Mouse (Mus musculus): ENCODE measurements around the gene Gsdma2. TPM values are rescaled to one million over a fixed set of nuclear protein-coding genes. Genes with fewer than 3 reads are reported as not detected.
"Not testable (repeated sequence)": the region's sequence is repeated elsewhere in the genome, so short reads cannot be mapped to it uniquely, and the experiment has no call there.

Gene Gsdma2
- polyA plus RNA-seq, 1 experiment from 2014 or later, result 0.65 TPM

- no peak for DNase-seq (ENCODE audit: low spot score)
Measured at GRCm38 (mm10) chr11:98664091-98664490, 17.5 kb downstream of the Gsdma2 start, which contains the start of gene Gsdma. Gene Gsdma (plus strand): TSS chr11:98664351.

GRCm38 (mm10) chr11:98668984-98669383, 22.4 kb downstream of the Gsdma2 start:
- peak; percentile 34 for DNase-seq (ENCODE audit: low spot score)

GRCm38 (mm10) chr11:98671284-98671815, 24.8 kb downstream of the Gsdma2 start:
- DNase-seq (ENCODE audit: low spot score), result no peak

- no peak for DNase-seq (ENCODE audit: low spot score)
Measured at GRCm38 (mm10) chr11:98671857-98672256, 25.3 kb downstream of the Gsdma2 start.

GRCm38 (mm10) chr11:98672482-98672881, 25.9 kb downstream of the Gsdma2 start:
- no peak for DNase-seq (ENCODE audit: low spot score)

- DNase-seq (ENCODE audit: low spot score), result peak; percentile 76
Measured at GRCm38 (mm10) chr11:98673136-98673535, 26.6 kb downstream of the Gsdma2 start.

- no peak for DNase-seq (ENCODE audit: low spot score)
Measured at GRCm38 (mm10) chr11:98675829-98676363, 29.3 kb downstream of the Gsdma2 start.

- DNase-seq (ENCODE audit: low spot score), result no peak
Measured at GRCm38 (mm10) chr11:98680023-98680422, 33.5 kb downstream of the Gsdma2 start.

- DNase-seq (ENCODE audit: low spot score), result not testable (repeated sequence)
Measured at GRCm38 (mm10) chr11:98680595-98680994, 34.0 kb downstream of the Gsdma2 start.

GRCm38 (mm10) chr11:98681186-98681585, 34.6 kb downstream of the Gsdma2 start:
- no peak for DNase-seq (ENCODE audit: low spot score)

GRCm38 (mm10) chr11:98681786-98682745, 35.5 kb downstream of the Gsdma2 start, which contains the start of gene Psmd3:
Gene Psmd3 (plus strand): TSS chr11:98682554.
- peak; percentile 97 for DNase-seq (ENCODE audit: low spot score)

- no peak for DNase-seq (ENCODE audit: low spot score)
Measured at GRCm38 (mm10) chr11:98682811-98683210, 36.3 kb downstream of the Gsdma2 start.

- DNase-seq (ENCODE audit: low spot score), result no peak
Measured at GRCm38 (mm10) chr11:98685642-98686041, 39.1 kb downstream of the Gsdma2 start.

- no peak for DNase-seq (ENCODE audit: low spot score)
Measured at GRCm38 (mm10) chr11:98686976-98687375, 40.4 kb downstream of the Gsdma2 start.

- no peak for DNase-seq (ENCODE audit: low spot score)
Measured at GRCm38 (mm10) chr11:98688009-98688408, 41.5 kb downstream of the Gsdma2 start.

- peak; percentile 81 for DNase-seq (ENCODE audit: low spot score)
Measured at GRCm38 (mm10) chr11:98693201-98693600, 46.6 kb downstream of the Gsdma2 start.

GRCm38 (mm10) chr11:98693746-98694145, 47.2 kb downstream of the Gsdma2 start:
- DNase-seq (ENCODE audit: low spot score), result no peak

- no peak for DNase-seq (ENCODE audit: low spot score)
Measured at GRCm38 (mm10) chr11:98694301-98694700, 47.7 kb downstream of the Gsdma2 start.

GRCm38 (mm10) chr11:98695408-98695807, 48.8 kb downstream of the Gsdma2 start:
- DNase-seq (ENCODE audit: low spot score), result no peak

GRCm38 (mm10) chr11:98696454-98697216, 50.1 kb downstream of the Gsdma2 start:
- no peak for DNase-seq (ENCODE audit: low spot score)

GRCm38 (mm10) chr11:98697225-98697624, 50.7 kb downstream of the Gsdma2 start:
- no peak for DNase-seq (ENCODE audit: low spot score)

All from thymus, postnatal 0 days (tissue).